Mouse (Mus musculus) heart, adult 18-20 months (tissue): Measurements from ENCODE around the gene Tln1. TPM values are rescaled to one million over a fixed set of nuclear protein-coding genes. Genes with fewer than 3 reads are reported as not detected.
"Not testable (repeated sequence)": the region's sequence is repeated elsewhere in the genome, so short reads cannot be mapped to it uniquely, and the experiment has no call there.

Experiments used
- DNase-seq, 2 experiments: peaks; one replicate each; pipeline ENCODE4 v3.0.0; 2021 to 2022; ENCODE audit warnings: mixed read lengths in 1 of 2
- total RNA-seq, 2 experiments: library from RNA; stranded (reverse); gene quantifications; 2 replicates each; pipeline ENCODE4 v1.2.3; 2021

Tln1 gene
- total RNA-seq, 2 experiments from 2014 or later, result 98.2 to 111 TPM

DNA sequence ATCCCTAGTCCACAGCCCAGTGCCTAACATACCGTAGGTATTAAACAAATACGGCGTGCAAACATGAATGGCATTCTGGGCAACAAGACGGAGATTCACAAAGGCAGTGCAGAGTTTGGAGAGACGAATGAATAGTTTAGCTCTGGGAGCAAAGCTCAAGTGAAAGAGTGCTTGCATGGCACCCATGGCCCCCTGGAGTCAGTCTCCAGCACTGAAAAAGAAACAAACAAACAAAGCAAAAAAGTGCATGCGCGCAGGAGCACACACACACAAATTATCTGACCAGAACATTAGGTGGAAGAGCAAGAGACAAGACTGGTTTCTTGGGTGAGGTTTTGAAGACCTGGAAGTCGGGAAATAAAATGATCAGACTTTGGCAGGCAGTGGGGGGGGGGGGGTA, 56.4 kb downstream of the Tln1 start:
- DNase-seq, result no peak

DNA sequence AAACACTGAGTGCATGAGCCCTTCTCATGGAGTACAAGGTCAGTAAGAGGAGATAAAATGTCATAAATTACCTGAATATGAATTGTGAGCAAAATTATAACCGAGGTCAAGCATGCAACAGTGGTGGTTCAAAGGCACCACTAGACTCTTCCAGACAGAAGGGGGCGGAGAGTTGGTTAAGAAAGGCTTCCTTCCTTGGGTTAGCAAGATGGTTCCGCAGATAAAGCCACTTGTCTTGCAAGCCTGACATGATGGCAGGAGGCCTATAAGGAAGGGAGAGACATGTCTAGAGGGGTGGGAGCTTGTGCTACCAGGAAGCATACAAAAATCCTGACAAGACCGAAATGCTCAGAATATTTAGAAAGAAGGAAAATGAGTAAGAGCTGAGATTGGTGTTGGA, 58.2 kb downstream of the Tln1 start:
- no peak for DNase-seq

DNA sequence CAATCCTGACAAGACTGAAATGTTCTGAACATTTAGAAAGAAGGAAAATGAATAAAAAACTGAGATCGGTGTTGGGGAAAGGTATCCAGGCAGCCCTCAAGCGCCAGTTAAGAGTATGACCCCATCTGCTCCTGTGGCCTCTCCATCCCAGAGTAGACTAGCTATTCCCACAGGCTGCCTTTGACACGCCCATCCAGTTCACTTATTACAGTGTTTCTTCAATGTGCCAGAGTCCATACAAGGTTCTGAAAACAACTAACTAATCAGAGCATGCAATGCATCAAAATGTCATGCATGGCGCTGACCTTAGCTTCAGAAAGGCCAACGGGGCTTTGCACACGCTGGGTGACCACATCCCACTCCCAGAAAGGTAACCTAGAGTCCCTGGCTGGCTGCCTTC, 59.0 kb downstream of the Tln1 start:
- no peak for DNase-seq

DNA sequence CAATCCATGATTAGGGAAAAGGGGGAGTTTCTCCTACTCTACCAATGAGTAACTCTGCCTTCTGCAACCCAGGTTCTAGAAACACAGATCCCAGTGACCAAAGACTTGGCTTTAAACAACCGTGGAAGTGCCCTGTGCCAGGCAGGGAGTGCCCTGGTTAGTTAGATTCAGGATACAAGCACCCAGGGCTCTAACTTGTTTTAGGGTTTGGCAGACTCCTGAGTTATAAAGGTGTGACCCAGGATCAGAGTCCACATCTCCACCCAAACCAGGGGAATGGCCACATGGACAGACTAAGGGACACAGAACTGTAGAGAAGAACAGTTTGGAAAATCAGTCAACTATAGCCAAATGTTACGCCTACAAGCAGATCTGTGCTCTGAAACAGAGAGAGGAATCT, 59.5 kb downstream of the Tln1 start:
- no peak for DNase-seq

DNA sequence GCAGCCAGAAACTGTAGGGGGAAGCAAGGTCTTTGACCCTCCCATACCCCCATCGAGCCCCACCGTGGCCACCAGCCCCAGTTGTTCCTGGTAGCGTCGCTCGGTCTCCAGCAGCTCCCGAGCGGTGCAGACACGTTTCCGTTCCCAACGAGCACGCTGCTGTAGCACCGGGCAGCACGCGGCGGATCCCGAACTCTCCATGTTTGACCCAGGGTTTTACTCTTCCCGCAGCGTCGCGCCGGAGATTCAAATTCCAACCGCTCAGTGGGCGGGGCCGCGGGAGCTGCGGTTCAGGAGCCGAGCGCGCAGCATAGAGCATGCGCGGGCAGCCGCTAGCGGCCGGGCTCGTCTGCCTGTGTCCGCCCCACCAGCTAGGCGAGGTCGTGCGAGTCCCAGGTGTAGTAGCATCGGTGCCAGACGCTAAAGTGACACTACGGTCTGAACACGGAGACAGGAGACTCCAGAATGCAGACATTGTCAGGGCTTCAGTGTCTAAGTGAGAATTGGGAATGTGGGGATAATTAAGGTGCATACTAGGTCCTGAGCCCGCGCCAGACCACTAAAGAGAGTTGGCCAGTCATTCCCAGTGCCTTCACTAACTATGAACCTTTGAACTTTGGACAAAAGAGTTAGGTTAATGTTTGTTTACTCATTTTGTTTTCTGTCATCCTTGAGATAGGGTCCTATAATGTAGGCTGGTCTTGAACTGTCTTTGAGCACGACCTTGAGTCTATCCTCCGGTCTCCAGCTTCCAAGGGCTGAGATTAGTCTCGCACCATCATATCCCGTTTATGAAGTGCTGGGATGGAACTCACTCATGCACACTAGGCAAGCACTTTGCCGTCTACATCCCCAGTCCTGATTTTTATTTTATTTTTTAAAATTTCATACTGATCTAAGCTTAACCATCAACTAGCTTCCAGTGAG, 62.8 kb downstream of the Tln1 start, which contains the start of gene Arhgef39:
Gene Arhgef39 (minus strand): TSS at position 289 of the 927 bp plus-strand sequence.
- peak; percentile 85 to 88 for DNase-seq

DNA sequence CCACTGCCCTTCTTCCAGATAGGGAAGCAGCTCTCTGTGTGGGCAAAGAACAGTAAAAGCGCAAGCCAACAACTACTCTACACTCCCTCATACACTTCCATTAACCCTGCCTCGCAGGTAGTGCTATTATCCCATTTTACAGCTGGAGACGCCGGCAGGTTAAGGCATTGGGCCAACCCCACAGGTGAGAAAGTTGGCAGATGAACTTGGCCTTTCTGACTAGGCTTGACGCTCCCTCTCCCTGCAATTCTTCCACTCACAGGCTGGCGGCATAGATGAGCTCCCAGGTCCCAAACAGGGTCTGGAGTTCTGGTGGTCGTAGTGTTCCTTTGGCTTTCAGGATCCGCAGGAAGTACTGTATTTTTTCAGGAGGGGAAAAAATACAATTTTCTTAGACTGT, 63.5 kb downstream of the Tln1 start:
- DNase-seq, result no peak

DNA sequence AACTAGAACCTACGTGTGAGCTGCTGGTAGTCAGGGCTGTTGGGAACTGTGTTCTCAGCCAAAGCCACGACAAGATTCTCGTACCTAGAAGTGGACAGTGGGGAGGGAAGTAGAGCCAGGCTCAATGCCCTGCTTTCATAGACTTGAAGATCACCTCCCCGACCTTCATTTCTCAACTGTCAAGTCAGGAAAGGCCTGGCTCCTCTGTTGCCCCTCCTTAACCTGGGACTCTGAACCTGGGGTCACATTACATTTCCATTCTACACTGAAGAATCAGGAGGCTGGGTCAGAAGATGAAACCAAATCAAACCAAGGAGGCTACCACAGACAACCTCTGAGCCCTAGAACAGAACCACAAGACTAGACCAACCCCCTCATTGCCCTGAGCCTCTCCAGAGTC, 64.5 kb downstream of the Tln1 start:
- no peak for DNase-seq

DNA sequence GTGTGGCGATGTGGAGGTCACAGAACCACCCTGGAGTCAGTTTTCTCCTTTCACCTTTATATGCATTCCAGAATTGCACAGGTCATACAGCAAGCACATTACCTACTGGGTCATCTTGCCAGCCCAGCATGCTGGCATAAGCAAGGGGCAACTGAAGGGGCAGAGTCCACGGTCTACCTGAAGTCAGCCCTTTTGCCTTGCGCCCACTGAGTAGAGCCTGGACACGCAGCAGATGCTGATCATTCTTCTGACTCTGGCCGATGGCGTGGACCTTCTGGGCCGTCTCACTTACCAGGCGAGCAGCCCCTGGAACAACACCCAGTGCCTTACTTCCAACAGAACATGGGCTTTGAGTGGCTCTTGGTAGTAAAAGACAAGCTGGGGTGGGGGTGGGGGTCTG, 65.1 kb downstream of the Tln1 start:
- no peak for DNase-seq

DNA sequence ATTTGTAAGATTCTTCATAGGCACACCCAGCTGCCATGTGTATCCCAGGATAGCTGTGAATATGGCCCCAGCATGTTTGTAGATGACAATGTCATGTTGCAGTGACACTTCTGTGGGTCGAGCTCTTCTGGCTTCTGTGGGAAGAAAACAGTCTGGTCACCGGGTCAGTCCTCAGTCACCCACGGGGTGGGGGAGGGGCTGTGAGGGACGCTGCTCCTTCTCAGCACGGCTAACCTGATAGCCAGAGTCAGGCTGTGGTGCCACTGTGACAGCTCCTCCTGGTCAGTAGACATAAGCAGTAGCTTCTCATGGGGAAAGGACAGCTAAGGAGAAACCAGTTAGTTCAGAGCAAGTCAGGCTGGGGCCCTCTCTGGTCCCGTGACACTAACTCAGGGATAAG, 65.9 kb downstream of the Tln1 start:
- DNase-seq, result no peak

DNA sequence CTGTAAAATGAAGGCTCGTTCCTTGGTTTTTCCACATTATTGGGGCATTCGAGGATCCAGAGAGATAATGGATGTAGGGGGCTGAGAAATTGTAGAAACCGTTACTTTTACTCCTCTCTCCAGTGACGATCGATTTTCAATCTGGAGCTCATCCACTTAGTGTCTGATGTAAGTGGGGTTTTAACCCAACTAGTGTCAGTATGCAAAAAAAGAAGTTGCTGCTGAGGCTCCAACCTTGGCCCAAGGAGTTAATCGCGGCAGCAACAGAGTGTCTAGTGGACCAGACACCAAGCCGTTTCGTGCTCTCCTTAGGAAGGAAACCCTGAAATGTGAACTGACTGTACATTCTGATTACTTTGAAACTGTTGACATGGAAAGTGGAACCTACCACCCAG, 68.6 kb downstream of the Tln1 start:
- peak in 1 of 2 experiments; percentile 40 for DNase-seq

DNA sequence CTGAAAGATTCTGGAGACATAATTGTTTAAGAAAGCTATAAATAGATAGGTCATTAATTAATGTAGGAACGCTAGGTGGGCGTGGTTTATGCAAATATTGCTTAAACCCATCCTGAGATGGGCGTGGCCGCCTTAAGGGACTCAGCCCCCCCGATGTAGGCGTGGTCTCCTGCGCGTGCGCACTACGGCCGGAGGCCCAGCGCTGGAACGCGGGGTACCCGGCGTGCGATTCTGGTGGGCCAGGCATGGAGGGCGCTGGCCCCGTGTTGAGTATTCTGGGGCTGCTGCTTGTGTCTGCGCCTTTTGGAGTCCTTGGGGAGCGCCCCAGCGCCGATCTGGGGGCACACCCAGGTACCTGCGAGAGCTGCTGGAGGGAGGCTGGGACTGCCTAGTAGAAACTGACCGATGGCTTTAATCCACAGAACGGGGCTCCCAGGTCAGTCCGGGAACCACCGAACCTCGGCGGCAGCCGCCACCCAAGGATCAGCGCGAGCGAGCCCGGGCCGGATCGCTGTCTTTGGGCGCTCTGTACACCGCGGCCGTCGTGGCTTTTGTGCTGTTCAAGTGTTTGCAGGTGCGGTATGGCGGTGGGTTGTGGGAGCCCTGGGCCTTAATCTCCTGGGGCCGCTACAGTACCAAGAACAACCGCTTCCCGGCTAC, 69.2 kb downstream of the Tln1 start:
- peak; percentile 97 to 98 for DNase-seq

DNA sequence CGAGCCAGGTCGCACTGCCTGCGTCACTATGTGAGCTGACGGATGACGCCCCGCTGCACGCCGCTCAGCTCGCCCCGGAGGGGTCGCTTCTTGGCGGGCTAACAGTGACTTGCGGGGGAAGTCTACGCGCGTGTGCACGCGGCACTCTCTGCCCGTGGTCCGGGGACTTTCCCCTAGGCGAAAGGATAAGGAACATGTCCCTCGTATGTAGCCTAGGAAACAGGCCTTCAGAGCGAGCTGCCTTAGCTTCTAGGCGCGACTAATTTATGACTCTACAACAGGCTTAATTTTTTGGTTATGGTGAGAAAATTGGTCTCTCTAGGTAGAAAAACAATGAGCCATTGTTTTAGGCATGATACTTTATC, 69.7 kb downstream of the Tln1 start, which contains the start of gene Ccdc107:
Gene Ccdc107 (plus strand): TSS at position 80 of the 365 bp plus-strand sequence.
- DNase-seq, result peak; percentile 89 to 97

DNA sequence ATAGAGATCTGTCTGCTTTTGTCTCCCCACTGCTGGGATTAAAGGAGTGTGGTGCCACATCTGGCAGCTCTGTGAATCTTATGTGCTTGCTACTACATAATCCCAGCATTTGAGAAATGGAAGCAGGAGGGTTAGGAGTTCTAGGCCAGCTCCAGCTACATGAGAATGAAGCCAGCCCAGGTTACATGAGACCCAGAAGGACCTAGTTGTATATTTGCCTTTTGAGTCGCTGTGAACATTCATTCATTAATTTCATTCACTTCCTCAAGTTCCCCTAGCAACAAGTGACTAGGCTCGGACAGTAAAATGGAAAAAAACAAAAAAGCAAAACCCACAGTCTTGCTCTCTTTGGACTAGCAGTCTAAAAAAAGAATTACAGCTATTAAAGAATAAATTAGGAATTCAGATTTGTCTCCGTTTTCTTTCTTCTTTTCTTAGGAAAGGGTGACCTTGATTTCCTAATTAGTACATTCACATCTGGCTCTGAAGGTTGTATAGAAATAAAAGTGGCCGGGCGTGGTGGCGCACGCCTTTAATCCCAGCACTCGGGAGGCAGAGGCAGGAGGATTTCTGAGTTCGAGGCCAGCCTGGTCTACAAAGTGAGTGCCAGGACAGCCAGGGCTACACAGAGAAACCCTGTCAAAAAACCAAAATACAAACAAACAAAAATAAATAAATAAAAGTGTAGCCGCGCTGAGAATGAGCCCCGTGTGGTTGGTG, 70.2 kb downstream of the Tln1 start:
- DNase-seq, result no peak

DNA sequence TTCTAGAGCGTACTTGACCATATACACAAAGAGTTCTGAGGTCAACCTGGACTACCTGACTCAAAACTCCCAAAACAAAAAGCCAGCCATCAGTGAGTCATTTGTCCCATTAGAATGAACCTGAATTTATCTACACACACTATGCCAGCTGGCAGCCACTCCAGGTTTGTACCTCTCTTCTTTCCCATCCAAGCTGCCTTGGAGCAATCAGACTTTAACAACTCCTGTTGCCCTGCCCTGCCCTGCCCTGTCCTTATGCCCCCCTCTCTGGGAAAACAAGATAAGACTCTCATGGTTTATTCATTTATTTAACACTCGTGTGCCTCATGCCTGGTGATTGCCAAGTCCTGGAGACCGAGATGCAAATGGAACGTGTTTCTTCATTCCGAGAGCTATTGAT, 71.7 kb downstream of the Tln1 start:
- peak; percentile 60 to 63 for DNase-seq

DNA sequence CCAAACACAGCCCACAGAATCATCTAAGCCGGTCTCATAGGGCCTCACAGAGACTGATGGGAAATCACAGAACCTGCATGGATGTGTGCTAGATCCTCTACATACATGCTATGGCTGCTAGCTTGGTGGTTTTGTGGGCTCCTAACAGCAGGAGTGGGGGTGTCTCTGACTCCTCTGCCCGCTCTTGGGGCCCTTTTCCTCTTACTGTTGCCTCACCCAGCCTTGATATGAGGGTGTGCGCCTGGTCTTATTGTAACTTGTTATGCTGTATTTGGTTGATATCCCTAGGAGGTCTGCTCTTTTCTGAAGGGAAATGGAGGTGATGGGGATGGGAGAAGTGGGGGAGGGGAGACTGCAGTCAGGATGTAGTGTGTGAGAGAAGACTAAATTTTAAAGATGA, 72.9 kb downstream of the Tln1 start:
- no peak for DNase-seq

DNA sequence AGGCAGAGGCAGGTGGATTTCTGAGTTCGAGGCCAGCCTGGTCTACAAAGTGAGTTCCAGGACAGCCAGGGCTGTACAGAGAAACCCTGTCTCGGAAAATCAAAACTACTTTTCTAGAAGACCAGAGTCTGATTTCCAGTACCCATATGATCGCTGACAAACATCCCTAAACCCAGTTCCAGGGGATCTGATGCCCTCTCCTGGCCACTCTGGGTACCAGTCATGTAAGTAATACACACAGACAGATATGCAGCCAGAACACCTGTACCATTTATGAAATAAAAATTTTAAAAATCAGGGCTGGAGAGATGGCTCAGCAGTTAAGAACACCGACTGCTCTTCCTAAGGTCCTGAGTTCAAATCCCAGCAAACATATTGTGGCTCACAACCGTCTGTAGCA, 76.8 kb downstream of the Tln1 start:
- not testable (repeated sequence) for DNase-seq

DNA sequence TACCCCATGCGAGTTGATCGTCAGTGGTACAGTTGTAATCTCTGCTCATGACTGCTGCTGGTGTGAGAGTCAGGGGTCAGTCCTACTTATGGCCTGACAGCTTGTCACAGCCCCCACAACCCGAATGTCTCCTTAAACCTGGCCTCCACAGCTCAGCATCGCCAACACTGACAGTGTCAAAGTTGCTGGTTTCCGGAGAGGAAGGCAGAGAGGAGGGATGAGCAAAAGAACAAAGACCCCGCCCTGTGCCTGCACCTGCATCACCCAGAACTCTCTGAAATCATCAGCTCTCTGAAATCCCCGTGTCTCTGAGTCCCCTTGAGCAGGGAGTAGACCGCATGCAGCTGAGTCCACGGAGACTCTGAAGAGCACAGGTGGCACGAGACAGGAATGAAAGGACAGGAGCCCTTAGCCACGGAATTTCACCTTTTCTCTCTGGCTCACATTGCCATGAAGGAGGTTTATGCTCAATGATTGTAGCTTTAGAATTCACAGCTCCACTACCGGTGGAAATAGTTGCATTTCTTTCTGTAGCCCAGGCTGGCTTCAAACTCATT, 78.9 kb downstream of the Tln1 start, which contains the start of gene Sit1:
Gene Sit1 (minus strand): TSS at position 200 of the 557 bp plus-strand sequence.
- DNase-seq, result no peak

DNA sequence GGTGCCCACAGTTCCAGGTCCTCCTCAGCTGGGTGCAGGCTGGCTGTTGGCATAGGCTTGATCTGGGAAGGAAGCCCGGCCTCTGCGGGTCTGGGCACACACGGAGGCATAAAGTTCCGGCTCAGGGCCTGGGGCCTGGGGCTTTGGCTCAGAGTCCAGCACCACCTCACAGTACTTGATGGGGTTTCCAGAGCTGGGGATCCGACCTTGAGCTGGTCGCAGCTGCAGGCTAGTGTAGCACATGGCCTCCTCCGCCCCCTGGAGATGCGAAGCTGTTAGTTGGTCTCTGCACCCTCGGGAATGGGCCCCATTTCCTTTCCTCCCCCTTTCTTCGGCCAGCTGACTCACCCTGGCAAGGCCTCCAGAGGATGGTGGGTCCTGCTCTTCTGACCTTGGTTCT, 79.9 kb downstream of the Tln1 start:
- no peak for DNase-seq

DNA sequence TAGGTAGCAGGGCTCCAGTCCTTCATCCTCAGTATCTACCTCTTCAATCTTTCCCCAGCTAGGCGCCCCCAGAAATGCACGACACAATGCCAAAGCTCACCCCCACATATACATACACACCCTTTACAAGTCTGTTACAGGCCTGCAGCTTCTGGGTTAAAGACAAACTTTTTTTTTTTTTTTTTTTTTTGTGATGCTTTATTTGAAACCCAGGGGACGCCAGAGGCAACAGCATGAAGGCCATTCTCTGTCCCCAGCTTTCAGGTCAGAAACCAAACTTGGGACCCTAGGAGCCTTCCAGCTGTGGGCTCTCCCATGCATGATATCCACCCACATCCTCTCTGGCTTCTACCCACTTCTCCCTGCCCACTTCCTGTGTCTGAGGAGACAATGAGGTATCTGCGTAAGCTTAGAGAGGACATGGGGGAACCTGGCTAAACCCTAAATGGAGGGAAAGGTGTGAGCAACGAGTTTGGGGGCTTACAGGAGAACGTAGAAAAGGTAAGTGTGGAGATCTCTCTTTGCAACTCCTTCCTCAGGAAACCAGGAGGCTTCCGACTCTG, 80.5 kb downstream of the Tln1 start:
- no peak for DNase-seq
